Mouse (Mus musculus): ENCODE data around the gene Lcmt1.

Lcmt1 gene

GRCm38 (mm10) chr7:123461316-123461715 is 91.7 kb downstream of the Lcmt1 start:
- no peak for DNase-seq

- DNase-seq = peak; percentile 22 to 32
These were observed 92.5 kb downstream of the Lcmt1 start, which contains the start of gene Aqp8 for GRCm38 (mm10) chr7:123462070-123462501. Gene Aqp8 (plus strand): TSS chr7:123462291.

GRCm38 (mm10) chr7:123463569-123463968 is 94.0 kb downstream of the Lcmt1 start:
- no peak for DNase-seq

GRCm38 (mm10) chr7:123465692-123466387 is 96.3 kb downstream of the Lcmt1 start:
- peak; percentile 84 to 87 for DNase-seq

- peak; percentile 34 to 52 for DNase-seq
These were observed 98.4 kb downstream of the Lcmt1 start for GRCm38 (mm10) chr7:123467961-123468360.

Measured in cerebellum, adult 18-20 months (tissue).